Mouse (Mus musculus) CD4-positive helper T cell, adult 2 months (primary cell): ENCODE results near the gene Gm13277.
A peak's percentile ranks its signal among the peaks of the same experiment; 100 is the strongest.
"Not testable (repeated sequence)": the region's sequence is repeated elsewhere in the genome, so short reads cannot be mapped to it uniquely, and the experiment has no call there.

ENCODE experiments used
- DNase-seq: peaks from one replicate; pipeline ENCODE4 v3.0.0-alpha.2; 2012; ENCODE audit warnings: low read depth, missing footprints, low spot score

The Gm13277 gene

DNA sequence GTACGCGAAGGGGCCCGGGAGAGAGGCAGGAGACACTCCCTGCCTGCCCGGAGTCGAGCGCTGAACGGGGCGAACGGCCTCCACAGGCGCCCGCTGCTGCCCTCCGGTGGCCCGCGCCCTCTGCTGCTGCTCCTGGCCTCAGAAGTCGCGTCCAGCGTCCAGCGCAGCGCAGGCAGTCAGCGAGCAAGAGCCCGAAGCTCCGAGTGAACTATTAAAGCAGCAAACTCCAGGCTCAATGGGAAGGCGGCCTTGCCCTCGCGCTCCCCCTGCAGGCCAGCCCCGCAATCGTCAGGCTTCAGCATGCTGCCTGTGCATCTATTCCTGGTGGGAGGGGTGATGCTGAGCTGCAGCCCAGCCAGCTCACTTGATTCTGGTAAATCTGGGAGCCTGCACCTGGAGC, 3.0 kb upstream of the Gm13277 start, which contains the start of gene Gm13276:
TSS of gene Gm13276 (plus strand) at position 301 of the 400 bp plus-strand sequence.
- DNase-seq: not testable (repeated sequence)

DNA sequence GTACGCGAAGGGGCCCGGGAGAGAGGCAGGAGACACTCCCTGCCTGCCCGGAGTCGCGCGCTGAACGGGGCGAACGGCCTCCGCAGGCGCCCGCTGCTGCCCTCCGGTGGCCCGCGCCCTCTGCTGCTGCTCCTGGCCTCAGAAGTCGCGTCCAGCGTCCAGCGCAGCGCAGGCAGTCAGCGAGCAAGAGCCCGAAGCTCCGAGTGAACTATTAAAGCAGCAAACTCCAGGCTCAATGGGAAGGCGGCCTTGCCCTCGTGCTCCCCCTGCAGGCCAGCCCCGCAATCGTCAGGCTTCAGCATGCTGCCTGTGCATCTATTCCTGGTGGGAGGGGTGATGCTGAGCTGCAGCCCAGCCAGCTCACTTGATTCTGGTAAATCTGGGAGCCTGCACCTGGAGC, 2.8 kb downstream of the Gm13277 start, which contains the start of gene Gm13278:
TSS of gene Gm13278 (plus strand) at position 301 of the 400 bp plus-strand sequence.
- not testable (repeated sequence) for DNase-seq

- not testable (repeated sequence) for DNase-seq
Observed at GRCm38 (mm10) chr4:88793936-88794675, 5.7 kb downstream of the Gm13277 start, which contains the start of gene Gm13275. Gene Gm13275 (plus strand): TSS chr4:88794487.

DNA sequence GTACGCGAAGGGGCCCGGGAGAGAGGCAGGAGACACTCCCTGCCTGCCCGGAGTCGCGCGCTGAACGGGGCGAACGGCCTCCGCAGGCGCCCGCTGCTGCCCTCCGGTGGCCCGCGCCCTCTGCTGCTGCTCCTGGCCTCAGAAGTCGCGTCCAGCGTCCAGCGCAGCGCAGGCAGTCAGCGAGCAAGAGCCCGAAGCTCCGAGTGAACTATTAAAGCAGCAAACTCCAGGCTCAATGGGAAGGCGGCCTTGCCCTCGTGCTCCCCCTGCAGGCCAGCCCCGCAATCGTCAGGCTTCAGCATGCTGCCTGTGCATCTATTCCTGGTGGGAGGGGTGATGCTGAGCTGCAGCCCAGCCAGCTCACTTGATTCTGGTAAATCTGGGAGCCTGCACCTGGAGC, 8.7 kb downstream of the Gm13277 start, which contains the start of gene Gm13279:
TSS of gene Gm13279 (plus strand) at position 301 of the 400 bp plus-strand sequence.
- not testable (repeated sequence) for DNase-seq

- DNase-seq: not testable (repeated sequence)
Observed at GRCm38 (mm10) chr4:88799365-88799764, 10.9 kb downstream of the Gm13277 start, which contains the start of gene Gm13285. Gene Gm13285 (plus strand): TSS chr4:88799665.

GRCm38 (mm10) chr4:88802954-88803353, 14.5 kb downstream of the Gm13277 start, which contains the start of gene Gm13287:
Gene Gm13287 (plus strand): TSS chr4:88803254.
- DNase-seq: not testable (repeated sequence)

- DNase-seq: not testable (repeated sequence)
Observed at GRCm38 (mm10) chr4:88805231-88805630, 16.8 kb downstream of the Gm13277 start, which contains the start of gene Gm13288. Gene Gm13288 (plus strand): TSS chr4:88805531.

DNA sequence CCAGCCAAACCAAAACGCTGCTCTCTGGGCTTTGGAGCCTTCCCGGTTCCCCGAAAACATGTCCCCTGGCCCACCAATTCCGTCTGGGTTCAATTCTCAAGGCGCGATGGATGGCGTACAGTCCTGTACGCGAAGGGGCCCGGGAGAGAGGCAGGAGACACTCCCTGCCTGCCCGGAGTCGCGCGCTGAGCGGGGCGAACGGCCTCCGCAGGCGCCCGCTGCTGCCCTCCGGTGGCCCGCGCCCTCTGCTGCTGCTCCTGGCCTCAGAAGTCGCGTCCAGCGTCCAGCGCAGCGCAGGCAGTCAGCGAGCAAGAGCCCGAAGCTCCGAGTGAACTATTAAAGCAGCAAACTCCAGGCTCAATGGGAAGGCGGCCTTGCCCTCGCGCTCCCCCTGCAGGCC, 17.3 kb downstream of the Gm13277 start:
- DNase-seq: not testable (repeated sequence)

DNA sequence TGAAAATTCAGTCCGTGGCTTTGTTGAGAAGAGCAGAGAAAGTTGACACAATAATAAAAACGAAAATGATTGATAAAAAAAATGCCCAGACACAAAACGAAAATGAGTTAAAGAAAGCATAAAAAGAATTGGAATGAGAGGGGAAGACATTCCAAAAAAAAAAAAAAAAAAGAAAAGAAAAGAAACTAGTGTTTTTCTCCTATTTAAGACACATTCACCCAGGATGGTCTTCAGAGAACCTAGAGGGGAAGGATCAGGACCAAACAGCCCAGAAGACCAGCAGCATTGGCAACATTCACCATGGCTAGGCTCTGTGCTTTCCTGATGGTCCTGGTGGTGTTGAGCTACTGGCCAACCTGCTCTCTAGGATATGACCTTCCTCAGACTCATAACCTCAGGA, 27.5 kb downstream of the Gm13277 start, which contains the start of gene Ifna7:
TSS of gene Ifna7 (plus strand) at position 301 of the 400 bp plus-strand sequence.
- DNase-seq: no peak

- DNase-seq: no peak
Observed at GRCm38 (mm10) chr4:88819659-88820058, 31.2 kb downstream of the Gm13277 start, which contains the start of gene Ifna11. Gene Ifna11 (plus strand): TSS chr4:88819959.

GRCm38 (mm10) chr4:88822995-88823394, 34.6 kb downstream of the Gm13277 start:
- peak; percentile 29 for DNase-seq

DNA sequence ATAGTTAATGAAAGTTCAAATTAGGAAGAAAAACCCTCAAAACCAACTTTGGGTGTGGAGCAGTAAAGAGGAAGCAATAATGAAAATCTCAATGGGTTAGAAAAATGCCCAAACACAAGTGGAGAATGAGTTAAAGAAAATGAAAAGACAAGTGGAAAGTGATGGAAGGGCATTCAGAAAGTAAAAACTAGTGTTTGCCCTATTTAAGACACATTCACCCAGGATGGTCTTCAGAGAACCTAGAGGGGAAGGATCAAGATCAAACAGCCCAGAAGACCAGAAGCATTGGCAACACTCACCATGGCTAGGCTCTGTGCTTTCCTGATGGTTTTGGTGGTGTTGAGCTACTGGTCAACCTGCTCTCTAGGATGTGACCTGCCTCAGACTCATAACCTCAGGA, 38.7 kb downstream of the Gm13277 start, which contains the start of gene Ifna6:
TSS of gene Ifna6 (plus strand) at position 301 of the 400 bp plus-strand sequence.
- DNase-seq: not testable (repeated sequence)

GRCm38 (mm10) chr4:88830523-88830922, 42.1 kb downstream of the Gm13277 start:
- DNase-seq: peak; percentile 37

GRCm38 (mm10) chr4:88835225-88835624, 46.8 kb downstream of the Gm13277 start, which contains the start of gene Ifna5:
Gene Ifna5 (plus strand): TSS chr4:88835525.
- not testable (repeated sequence) for DNase-seq
